Mouse (Mus musculus) gonadal fat pad, adult 2 months (tissue): Measurements from ENCODE around the gene Ebpl. TPM values are rescaled to one million over a fixed set of nuclear protein-coding genes. Genes with fewer than 3 reads are reported as not detected.

Source experiments
- DNase-seq: peaks from one replicate; pipeline ENCODE4 v3.0.0-alpha.2; 2012; ENCODE audit warnings: low read depth
- polyA plus RNA-seq: library from polyadenylated mRNA; depleted of rRNA; stranded (reverse); fragments of >200 nt; gene quantifications from 2 replicates; pipeline ENCODE4 v1.2.3, GENCODE M21; 2012; rRNA removed

Ebpl gene
- 2.1 and 2.4 TPM in 2 replicates for polyA plus RNA-seq

DNA sequence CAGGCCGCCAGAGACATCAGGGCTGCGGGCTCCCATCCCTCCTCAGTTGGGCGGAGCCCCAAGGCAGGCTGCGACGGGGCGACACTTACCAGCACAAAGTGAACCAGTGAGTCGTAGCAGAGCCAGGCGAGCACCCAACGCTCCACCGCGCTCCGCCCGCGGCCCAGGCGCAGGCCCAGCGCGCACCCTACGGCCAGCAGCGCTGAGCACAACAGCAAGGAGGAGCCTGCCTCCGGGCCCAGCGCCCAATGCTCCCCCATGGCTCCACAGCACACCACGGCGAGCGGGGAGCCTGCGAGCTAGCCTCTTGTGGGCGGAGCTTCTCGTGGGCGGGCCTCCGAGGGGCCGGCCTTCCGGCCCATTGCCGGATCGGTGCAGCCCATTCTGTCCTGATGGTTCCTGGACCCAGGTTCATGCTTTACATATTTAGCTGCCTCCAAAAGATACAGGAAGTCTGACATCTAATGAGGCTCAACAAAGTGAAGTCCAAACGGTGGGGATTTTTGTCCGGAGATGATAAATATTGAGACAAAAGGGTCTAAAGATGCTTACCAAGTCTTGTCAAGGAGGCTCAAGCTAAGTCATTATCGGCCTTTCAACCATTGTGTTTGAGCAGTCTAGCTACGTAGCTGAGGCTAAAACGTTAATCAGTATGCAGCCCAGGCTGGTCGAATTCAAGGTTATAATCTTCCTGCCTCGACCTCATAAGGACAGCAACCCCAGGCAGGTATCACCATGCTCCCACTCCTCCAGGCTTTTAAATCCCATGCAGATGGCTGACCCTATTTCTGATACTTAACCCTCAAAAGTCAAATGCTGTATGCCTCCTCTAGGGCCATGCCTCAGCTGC is at the start of gene Ebpl:
Gene Ebpl, minus strand, starts transcription at position 309 of the 850 bp plus-strand sequence.
- DNase-seq = no peak

- DNase-seq = no peak
These were observed 49.8 kb upstream of the Ebpl start for GRCm38 (mm10) chr14:61410020-61410419.

DNA sequence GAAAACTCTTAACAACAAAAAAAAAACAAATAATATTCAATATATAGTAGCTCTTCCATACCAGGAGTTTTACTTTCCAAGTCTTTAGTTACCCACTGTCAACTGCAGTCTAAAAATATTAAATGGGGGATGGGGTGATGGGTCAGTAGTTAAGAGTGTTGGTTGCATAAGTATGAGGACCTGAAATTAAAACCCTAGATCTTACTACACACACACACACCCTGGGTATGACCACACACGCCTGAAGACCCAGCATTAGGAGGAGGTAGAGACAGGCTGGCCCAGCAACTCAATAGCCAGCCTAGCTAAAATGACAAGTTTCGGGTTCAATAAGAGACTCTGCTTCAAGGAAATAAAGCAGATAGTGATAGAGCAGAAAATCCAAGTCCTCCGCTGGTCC is 46.8 kb upstream of the Ebpl start:
- DNase-seq = no peak

GRCm38 (mm10) chr14:61405761-61406160 is 45.5 kb upstream of the Ebpl start:
- no peak for DNase-seq

GRCm38 (mm10) chr14:61404941-61405340 is 44.7 kb upstream of the Ebpl start:
- DNase-seq = no peak

DNA sequence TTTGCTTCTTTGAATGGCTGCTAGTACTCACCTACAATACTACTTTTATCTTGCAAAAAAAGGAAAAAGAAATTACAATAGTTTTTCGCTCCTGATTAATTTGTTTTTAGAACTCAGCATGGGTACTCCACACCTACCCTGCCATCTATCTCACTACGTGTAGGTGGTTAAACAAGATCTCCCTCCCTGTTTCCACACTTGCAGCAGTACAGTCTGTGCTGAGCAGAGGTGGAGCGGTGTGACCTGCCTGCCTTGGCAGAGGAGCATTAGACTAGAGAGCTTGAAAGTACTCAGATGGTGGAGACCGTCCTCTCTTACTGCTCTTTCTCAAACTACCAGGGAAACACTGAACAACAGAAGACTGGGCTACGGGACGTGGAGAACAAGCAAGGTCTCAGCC is 34.5 kb upstream of the Ebpl start:
- no peak for DNase-seq

- no peak for DNase-seq
These were observed 30.3 kb upstream of the Ebpl start for GRCm38 (mm10) chr14:61390586-61390985.

- DNase-seq = no peak
These were observed 7.1 kb upstream of the Ebpl start for GRCm38 (mm10) chr14:61367290-61367689.

GRCm38 (mm10) chr14:61364656-61365055 is 4.4 kb upstream of the Ebpl start:
- no peak for DNase-seq

DNA sequence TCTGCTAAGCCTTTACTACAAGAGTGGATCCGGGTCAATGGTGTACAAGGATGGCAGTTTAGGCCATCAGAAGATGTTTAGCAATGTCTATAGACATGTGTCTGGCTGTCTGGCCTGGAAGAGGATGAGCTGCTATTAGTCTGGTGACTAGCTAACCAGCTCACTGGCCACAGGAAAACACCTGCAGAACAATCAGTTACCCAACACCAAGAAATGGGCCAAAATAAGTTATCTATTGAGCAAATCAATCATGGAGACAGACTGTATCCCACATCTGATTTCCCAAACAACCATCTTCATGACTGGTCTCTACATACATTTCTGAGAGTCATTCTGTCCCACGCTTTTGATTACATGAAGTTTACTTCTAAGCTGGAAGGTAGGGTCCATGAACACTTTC is 3.5 kb upstream of the Ebpl start:
- no peak for DNase-seq

GRCm38 (mm10) chr14:61362268-61362667 is 2.0 kb upstream of the Ebpl start:
- no peak for DNase-seq

DNA sequence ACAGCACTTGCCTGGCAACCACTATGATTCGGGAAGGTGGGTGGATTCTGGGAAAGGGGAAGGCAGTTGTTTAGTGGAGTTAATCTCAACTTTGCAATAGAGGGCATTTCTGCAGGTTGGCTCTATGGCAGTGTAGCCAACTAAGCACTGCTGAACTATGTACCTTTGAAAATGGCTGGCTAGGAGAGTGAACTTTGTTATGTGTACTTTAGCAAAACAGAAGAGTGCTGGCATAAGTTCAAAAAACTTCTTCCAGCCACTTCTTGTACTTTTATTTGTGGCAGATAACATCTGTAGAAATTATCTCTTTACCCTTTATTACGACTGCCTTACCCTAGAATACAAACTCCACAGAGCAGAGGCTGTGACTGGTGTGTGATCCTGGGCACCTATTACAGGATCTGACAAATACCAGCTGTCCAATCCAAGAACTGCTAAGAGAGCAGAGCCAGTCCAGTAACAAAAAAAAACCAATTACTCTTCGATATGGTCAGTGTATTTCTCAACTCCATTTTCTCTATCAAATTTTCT is 807 bp upstream of the Ebpl start:
- no peak for DNase-seq

GRCm38 (mm10) chr14:61354251-61355235 is 5.7 kb downstream of the Ebpl start:
- DNase-seq = peak; percentile 88

GRCm38 (mm10) chr14:61350808-61351207 is 9.4 kb downstream of the Ebpl start:
- DNase-seq = no peak

- DNase-seq = no peak
These were observed 10.4 kb downstream of the Ebpl start for GRCm38 (mm10) chr14:61349876-61350275.

GRCm38 (mm10) chr14:61346827-61347698 is 13.2 kb downstream of the Ebpl start:
- no peak for DNase-seq

GRCm38 (mm10) chr14:61344590-61344989 is 15.6 kb downstream of the Ebpl start:
- DNase-seq = no peak

DNA sequence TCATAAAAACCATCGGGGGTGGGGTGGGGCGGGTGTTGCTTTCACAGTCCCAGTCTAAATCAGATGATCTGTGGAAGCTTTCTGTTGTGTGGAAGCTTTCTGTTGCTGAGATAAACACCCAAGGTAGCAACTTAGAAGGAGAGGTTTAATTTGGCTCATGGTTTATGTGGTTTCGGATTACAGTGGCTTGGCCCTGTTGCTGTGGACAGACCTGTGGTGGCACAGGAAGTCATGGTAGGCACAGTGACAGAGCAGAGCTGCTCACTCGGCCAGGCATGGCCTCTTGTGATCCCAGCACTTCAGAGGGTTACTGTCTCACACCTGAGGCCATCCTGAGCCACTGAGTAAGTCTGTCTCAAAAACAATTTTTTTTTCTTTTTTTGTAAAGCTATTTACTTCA is 20.9 kb downstream of the Ebpl start:
- no peak for DNase-seq

- DNase-seq = no peak
These were observed 29.2 kb downstream of the Ebpl start for GRCm38 (mm10) chr14:61330996-61331561.

DNA sequence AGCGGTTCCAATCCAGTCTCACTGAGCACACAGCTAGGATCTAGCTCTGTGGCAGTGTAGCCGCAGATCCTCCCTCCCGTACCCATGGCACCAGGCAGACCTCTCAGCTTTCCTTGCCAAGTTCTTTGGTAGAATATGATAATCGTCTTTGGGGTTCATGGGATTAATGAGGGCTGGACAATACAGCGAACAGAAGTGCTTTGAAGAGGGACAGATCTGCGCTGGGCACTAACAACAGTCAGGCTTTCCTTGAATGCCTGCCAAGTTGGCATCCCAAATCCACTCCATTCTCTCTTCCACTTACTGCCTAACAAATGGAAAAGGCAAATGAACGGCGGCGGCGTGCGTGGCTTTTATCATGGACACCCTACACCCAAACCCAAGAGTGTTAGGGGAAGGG is 29.6 kb downstream of the Ebpl start:
- DNase-seq = no peak
